Mouse (Mus musculus): ENCODE results near the gene Cacnb4.

The Cacnb4 gene

DNA sequence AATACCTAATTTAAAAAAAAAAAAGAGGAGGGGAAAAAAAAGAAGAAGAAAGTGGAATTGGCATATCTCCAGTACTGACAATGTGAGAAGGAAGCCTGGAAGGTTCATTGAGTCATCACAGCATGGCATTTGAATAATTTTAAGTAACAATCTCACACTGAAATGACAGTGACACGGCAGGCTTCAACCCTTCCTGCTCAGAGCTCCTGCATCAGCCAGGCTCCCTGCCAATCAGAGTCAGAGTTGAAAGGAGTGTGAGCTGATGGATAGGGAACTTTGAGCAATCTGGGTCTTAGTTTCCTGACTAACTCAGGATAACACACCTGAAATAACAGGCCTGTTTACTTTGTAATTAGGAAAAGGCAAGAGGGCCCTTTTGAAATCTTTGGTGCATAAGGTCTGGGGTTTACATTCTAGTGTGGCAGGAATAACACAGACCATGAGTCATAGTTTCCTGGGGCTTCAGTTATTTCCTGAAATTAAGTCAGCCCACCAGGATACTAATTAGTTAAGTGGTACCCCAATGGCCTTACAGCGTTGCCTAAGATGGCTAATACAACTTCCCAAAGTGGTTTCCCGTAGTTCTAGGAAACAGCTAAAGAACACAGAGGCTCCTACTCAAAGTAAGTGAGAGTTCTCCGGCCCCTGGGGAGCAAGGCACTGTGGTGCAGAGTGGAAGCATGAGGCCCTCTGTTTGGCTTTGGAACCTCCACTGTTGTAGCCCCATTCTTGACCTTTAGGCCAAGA, 204.9 kb downstream of the Cacnb4 start:
- peak; percentile 59 for DNase-seq (ENCODE audit: low spot score)

DNA sequence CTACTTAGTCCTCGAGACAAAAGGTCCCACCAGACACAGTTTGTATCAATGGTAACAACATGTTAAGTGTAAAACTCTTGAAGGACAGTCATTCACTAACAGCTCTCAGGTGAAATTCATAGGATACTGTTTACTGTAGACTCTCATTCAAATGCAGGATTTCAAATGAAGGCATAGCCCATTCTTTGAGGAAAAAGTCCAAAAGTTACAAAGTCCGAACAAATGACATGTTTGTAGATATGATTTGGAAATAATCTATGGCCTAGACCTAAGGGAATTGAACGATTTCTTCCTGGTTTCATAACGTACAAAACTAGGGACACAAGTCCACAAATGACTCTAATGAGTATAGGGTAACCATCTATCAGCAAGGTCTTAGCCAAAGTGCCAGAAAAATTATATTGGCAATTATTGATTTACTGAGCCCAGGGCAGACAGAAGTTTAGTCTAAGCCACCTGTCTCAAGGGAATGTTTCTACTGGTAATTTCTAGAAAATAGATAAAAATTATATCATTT, 206.5 kb downstream of the Cacnb4 start:
- DNase-seq (ENCODE audit: low spot score) = no peak

DNA sequence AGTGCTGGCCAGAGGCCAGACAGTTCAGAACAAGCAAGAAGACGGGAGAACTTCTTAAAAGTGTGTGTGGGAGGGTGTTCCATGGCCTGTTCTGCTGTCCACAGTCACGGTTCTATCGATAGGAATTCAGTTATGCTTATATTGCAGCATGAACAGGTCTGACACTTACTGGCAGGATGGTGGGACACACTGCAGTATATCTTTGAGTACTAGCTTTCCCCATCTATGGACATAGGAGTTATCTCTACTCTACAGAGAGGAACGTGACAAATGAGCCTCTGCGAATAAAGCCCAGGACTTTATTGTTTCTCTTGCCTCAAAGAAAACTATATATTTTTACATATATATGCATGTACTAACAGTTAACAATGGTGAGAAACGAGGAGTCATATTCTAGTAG, 209.0 kb downstream of the Cacnb4 start:
- no peak for DNase-seq (ENCODE audit: low spot score)

DNA sequence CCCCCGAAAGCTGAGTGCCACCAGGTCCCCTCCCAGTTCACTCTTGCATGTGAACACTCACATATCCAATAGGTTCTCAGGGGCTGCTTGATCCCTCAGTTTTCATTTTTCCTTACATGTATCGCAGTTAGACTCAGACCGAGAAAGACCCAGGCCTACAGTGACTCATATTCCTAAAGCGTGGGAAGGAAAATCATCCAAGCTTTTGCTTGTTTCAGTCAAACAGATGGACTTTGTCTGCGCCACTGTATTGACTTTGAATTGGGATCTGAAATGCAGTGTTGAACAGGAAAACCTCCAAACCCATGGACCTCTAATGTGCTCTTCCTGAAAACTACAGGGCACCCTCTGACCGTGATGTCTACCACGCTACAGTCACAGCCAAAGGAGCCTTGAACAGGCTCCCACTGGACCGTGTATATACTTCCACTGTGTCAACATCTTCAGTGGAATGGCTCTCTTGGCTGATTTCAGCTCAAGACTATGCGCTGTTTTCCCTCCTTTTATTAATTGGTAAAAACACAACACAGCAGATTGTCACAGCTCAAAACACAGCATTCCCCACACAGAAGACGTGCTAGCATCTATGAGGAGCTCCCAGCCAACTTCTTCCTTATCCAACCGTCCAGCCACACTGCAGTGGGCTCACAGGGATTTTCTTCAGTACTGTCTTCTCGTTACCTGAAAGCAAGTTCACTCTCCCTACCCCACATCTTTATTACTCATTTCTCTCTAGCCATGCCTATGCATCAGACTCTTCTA, 215.2 kb downstream of the Cacnb4 start:
- DNase-seq (ENCODE audit: low spot score) = no peak

DNA sequence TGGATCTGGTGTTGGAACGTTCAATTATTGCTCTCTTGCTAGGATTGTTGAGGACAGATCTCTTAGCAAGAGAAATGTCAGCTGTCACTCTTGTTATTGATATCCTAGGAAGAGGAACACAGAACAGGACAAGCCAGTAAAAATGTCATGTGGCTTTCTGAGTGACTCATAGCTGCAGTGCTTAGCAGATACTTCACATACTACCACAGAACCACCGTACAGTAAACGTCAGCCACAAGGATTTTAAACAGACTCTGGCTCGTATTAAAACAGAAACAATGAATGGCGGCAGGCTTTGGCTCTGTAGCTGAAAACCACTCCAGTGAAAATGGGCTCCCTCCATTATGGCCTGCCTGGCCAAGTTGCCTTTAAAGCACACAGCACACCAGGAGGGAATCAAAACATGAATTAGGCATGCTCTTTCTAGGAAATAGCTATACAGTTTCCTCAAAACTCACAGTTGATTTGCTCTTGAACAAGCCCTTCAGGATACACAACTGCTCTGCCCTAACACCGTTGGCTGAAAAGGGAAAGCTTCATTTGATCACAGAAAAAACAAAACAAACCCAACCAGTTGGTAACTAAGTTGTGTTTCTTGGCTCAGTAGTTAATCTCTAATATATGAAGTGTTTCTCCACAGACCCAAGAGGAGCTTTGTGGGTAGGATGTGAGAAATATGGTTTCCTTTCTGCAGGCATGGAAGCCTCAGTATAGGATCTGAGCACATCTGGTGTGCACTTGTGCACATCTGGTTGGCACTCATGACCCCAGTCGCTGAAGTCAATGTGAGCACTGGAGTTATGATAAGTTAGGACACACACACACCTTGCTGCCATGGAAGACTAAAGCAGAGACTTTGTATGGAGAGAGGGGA, 220.8 kb downstream of the Cacnb4 start:
- no peak for DNase-seq (ENCODE audit: low spot score)

DNA sequence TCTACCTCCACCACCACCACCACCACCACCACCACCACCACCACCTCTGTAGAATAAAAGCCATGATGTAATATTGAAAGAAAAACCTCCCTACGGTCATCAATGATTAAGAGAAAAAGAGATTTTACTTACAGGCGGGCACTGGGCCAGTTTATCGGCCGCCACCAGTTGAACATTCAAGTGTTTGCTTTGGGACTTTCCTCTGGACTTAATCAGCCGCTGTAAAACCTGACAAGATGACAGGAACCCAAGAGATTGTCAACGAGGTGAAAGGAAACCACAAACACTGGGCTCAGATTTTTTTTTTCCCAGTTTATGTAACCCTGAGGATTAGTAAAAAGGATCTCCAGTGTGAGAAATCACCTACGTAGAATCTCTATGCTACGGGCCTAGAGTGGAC, 226.8 kb downstream of the Cacnb4 start:
- no peak for DNase-seq (ENCODE audit: low spot score)

DNA sequence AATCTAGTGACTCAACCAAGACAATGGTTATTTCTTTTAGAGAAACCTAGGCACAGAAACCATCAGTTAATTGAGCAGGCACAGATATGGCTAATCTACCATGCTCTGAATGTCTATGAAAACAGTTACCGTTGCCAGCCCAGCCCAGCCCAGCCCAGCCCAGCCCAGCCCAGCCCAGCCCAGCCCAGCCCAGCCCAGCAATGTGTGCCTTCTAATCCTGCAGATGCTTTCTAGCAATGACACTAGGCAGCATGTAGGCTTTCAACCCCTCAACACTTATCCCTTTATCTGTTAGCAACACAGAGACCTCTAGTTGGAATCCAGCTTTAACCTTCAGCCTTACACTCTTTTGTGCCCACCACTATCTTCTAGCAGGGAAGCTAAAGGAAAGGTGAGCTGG, 227.7 kb downstream of the Cacnb4 start:
- DNase-seq (ENCODE audit: low spot score) = no peak

DNA sequence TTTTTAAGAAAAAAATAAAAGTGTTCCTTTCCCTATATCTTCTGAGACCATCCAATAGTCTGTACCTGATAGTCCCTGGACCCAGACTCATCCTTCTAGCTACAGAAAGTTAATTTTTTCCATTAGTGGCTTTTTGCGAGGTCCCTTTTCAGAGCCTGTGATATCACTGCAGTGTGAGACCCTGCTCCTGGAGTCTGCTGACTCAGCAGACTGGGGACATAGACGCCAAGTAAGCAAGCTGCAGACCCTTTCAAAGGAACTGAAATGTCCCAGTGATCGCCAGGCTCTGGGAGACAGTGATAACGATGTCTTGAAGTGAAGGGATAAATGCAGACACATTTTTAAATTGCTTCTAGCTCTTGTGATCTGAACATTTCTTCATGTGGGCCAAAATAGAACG, 230.0 kb downstream of the Cacnb4 start:
- no peak for DNase-seq (ENCODE audit: low spot score)

DNA sequence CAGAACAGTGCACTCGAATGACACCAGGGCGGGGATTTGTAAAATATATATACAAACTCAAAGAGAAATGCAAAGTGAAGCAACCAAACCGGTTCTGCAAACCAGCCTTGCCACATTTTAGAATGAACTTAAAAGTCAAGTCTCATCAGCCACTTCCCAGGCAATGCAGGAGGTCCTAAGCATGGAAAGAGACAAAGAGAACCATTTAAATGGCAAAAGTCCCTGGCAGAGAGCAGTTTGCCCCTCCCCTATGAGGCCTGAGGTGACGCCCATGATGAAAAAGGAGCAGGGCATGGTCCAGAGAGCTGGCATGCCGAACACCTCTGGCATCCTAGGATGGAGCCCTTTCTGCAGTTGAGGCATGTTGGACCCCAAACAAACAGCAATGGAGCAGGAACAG, 234.5 kb downstream of the Cacnb4 start:
- DNase-seq (ENCODE audit: low spot score) = peak; percentile 48

DNA sequence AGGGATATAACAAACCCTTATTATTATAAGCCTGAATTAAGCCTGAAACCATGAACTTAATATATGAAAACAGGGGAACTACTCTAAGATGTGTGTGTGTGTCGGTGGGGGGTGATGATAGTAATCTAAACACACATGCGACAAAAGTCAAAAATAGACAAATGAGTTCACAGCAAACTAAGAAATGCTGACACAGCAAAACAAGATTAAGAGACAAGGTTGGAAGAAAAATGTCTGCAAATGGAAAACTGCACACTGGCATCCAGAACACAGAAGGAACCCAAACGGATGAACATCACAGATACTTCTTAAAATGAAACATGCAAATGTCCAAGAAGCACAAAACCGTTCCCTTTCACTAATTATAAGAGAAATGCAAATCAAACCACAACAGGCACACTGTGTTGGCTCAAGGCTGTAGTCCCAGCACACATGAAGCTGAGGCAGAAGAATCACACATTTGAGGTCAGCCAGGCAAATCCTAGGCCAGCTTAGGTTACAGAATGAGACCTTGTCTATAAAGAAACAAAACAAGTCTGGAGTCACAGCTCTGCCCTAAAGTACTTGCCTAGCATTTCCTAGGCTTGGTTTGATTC, 236.1 kb downstream of the Cacnb4 start:
- DNase-seq (ENCODE audit: low spot score) = no peak

DNA sequence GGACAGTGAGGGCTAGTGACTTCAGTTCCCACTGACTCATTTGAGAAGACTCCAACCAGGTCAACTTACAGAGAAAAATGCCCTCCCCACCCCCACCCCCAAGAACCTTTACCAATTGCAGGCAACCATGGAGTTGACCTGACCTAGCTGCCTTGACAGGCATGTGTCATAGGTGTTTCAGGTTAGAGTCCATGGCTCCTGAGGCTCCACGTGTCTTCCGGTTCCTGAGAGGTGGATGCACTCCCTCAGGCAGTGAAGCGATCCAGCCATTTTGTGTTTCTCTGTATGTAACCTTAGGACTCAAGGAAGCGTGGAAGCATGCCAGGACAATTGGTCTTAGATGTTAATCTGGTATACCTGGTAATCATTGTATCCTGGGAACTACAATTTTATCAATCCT, 238.2 kb downstream of the Cacnb4 start:
- no peak for DNase-seq (ENCODE audit: low spot score)

DNA sequence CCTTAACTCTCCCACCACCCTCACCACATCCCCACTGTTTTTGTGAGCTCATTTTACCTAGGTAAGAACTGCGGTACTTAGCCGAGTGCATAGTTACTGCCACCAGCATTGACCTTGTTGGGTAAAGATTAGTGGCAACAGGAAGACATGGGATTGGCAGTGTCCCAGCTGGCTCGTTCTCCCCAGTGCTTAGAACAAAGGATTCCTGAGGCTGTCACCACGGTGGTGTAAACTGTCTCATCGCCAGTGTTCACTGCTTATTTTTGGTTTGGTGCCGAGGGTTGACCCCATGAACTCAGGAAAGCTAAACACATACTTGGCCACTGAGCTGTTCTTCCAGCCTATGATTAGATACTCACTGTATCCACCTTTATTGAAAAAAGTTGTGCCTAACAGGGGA, 238.6 kb downstream of the Cacnb4 start:
- DNase-seq (ENCODE audit: low spot score) = peak; percentile 87

DNA sequence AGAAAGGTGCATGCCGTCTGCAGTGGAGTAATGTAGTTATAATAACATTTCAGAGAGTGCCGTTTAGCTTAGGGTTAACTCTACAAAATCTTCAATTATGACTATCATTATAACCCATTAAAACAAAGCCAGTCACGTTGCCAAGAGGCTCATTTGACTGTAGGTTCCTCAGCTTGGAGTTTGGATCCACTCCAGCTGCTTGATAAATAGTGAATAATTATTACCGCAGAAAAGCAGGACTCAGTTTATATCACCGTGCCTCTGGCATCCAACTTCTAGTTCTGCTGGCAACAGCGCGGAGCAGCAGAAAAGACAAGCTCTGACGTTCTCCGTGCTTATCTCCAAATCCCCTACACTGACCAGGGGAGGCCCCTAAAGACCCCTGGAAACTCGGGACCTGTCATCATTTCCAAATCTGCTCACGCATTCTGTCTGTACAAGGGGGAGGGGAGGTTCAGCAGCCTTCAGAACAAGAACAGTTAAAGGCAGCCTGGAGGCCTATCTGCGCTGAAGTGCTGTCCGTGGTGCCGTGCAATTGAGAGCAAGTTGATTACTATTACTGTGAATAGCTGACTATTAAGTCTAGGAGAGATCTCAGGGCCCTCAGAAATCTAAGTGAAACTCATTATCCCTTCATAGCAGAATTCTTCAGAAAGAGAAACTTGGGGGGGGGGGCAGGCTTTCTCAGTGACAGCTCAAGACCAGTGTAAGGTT, 240.6 kb downstream of the Cacnb4 start:
- no peak for DNase-seq (ENCODE audit: low spot score)

DNA sequence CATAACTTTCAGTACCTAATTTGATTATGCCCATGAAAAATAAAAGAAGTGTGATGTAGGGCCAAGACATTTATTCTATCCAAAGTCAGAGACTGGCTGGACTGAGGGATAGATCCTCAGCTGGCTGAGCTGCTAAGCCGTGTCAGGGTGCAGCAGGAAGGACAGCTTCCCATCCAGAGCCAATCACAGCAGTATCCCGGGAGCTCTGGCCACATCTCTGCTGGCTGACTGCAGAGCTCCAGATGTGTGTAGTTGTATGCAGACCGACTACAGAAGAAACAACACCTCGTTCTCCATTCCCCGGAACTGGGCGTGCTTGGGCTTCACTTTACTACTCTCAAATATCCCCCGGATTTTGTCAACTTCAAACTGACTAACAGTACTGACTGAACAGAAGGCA, 243.3 kb downstream of the Cacnb4 start:
- DNase-seq (ENCODE audit: low spot score) = no peak

DNA sequence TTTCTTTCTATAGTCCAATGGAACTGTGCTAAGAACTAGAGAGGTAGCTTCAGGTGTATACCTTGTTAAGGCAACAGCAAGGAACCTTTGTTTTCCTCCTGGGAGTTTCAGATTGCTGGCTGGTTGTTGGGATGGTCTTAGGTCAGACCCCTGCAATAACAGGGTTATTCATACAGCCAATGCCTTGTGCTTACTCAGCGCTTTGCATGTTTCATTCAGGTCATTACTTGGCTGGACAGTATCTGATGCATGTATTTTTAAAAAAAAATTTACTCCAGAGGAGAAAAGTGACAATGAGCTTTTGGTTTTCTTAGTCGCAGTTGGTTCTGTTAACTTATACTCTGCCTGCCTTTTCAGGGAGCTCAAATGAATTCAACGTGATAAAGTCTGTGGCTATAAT, 249.2 kb downstream of the Cacnb4 start:
- no peak for DNase-seq (ENCODE audit: low spot score)

DNA sequence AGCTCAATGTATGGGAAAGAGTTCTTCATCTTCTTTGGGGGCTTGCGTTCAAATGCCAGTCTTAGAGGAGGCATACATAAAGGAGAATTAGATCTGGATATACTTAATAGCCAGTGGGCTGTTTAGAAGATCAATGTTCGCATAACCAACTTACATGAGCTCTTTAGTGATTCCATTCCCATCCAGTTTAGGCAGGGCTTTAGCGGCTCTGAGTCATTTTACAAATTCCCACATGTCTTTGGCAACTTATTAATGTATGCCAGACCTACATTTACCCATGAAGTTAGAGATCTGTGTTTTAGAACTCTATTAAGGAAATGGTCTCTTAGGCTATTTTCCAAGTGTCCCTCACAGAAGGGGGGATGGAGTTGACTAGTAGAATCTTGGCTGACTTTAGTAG, 250.6 kb downstream of the Cacnb4 start:
- no peak for DNase-seq (ENCODE audit: low spot score)

DNA sequence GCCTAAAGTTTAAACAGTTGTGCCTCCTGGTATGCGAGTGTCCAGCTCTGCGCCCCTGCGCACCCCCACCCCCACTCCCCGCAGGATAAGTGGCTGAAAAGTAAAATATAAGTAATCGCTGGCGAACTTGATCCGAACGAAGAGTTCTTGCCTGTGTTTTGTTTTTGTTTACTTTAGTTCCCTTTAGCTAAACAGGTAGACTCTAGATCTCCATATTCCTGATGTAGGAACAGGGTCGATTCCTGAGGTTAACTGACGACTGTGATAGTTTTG, 251.2 kb downstream of the Cacnb4 start:
- DNase-seq (ENCODE audit: low spot score) = no peak

DNA sequence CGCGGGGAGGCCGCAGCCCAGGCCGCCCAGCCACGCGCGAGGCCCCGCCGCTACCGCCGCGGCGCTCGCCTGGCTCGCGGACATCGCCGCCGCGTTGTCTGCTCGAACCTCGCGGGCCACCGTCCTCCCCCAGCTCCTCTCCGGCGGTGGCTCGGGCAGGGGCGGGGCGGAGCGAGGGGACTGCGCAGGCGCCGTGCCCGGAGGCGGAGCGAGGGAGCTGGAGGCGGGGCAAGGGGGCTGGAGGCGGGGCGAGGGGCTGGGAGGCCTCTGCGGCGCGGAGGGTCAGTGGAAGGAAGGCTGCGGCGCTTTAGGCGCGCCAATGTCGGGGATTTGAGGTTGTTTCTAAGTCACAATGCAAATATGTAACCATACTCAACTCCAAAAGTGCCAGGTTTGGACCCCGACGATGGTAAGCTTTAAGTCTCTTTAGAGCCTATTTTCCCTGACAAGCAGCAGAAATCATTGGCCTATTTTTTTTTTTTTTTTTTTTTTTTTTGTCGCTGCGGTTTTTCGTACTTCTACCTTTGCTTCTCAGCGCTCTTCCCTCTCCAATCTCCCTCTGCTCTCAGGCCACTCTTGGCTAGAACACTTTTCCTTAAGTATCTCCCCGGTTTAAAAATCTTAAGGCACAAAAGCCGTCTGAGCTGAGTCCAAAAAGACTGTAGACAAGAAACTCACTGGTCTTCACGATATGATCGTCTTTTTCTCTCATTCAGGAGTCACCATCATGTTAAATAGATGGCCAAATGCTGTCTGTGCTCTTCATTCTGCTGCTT, 251.7 kb downstream of the Cacnb4 start, which contains the start of gene Arl5a:
Arl5a (minus strand) TSS at position 155 of the 776 bp plus-strand sequence.
- DNase-seq (ENCODE audit: low spot score) = peak; percentile 93

DNA sequence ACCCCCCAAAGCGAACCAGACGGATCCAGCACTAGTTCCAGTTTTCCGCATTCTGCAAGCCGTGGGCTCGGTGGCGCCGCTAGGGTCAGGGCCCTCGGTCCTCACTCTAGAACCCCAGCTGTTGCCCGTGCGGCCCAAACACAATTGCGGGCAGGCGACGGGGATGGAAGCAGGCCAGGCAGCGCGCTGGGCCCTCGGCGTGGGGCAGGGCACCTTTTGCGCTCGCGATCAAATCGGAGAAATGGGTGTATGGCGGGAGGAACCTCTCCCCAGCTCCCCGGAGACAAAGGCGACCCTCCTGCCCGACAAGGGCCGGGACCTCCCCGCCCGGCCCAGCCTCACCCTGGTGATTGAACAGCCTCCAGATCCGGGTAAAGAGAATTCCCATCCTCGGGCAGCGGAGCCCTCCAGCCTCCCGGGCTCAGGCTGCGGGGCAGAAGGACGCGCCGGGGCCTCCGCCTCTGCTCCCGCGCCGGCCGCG, 252.3 kb downstream of the Cacnb4 start:
- peak; percentile 30 for DNase-seq (ENCODE audit: low spot score)

DNA sequence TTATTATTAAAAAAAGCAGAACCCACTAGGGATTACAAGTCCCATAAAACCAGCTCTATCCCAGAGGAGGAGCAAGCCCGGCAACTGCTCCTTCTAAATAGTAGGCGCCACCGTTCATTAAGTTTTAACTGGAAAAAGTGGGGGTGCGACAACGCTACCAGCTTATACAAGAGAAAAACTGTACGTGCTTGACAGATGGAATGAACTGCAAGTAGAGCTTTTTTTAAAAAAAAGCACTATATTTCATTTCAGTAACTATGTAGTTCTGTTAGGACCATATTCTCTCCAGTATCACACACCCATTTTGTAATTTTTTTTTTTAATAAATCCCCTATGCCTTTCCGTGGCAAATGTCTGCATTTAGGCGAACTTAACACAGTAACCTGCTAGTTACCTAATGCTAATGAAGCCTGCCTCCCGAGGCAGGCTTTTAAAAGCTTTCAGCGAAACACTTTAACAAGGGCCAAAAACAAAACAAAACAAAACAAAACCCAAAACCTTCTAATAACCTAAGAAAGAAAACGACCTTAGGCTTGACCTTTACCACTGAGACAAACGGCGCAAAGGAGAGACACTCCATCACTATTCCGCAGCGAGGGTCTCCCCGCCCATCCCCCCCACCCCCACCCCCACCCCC, 252.9 kb downstream of the Cacnb4 start:
- no peak for DNase-seq (ENCODE audit: low spot score)

Measured in lung, postnatal 25 days (tissue).